Mouse (Mus musculus): ENCODE results near the gene Strbp. TPM values are rescaled to one million over a fixed set of nuclear protein-coding genes. Genes with fewer than 3 reads are reported as not detected.

The Strbp gene
- total RNA-seq, 2 experiments from 2014 or later, result 174 to 175 TPM

- H3K4me3 ChIP-seq, result no peak overlapping the region
- H3K27ac ChIP-seq, result no peak overlapping the region
- DNase-seq (ENCODE audit: low spot score in 2 of 2), result no peak
- TF ChIP-seq CTCF (conservative IDR thresholded peaks at IDR 0.05), result no peak
Observed at GRCm38 (mm10) chr2:37682197-37682811, 21.4 kb downstream of the Strbp start.

- Histone ChIP-seq H3K4me3 (no peak overlapping the region), H3K27ac (no peak overlapping the region)
- TF ChIP-seq CTCF (conservative IDR thresholded peaks at IDR 0.05), result no peak
- no peak for DNase-seq (ENCODE audit: low spot score in 2 of 2)
Observed at GRCm38 (mm10) chr2:37651086-37651485, 52.6 kb downstream of the Strbp start.

DNA sequence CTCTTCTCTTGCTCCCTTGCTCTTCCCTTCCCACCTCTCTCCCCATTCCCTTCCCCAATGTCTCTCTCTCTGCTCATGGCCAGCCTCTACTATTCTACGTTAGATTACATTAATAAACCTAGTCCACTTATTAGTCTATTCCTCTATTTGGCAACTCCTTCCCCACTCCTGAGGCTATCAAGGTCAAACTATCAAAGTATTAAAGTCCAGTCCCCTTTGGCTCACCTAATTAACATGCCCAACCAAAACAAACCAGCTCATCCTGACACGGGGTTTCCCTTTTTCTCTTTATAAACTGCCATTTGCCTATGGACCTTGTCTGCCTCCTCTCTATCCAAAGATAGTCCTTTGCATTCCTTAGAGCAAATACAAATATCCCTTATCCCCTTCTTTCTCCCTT, 54.1 kb downstream of the Strbp start:
- Histone ChIP-seq H3K4me3 (no peak overlapping the region), H3K27ac (no peak overlapping the region)
- no peak for TF ChIP-seq CTCF (conservative IDR thresholded peaks at IDR 0.05)
- DNase-seq (ENCODE audit: low spot score in 2 of 2), result no peak

GRCm38 (mm10) chr2:37648966-37649365, 54.7 kb downstream of the Strbp start:
- no peak for DNase-seq (ENCODE audit: low spot score in 2 of 2)
- no peak overlapping the region for H3K27ac ChIP-seq
- H3K4me3 ChIP-seq, result no peak overlapping the region
- TF ChIP-seq CTCF (conservative IDR thresholded peaks at IDR 0.05), result no peak

GRCm38 (mm10) chr2:37623343-37623742, 80.3 kb downstream of the Strbp start:
- no peak for TF ChIP-seq CTCF (conservative IDR thresholded peaks at IDR 0.05)
- DNase-seq (ENCODE audit: low spot score in 2 of 2), result no peak
- H3K4me3 ChIP-seq, result no peak overlapping the region
- no peak overlapping the region for H3K27ac ChIP-seq

GRCm38 (mm10) chr2:37587919-37588318, 115.7 kb downstream of the Strbp start:
- Histone ChIP-seq H3K27ac (no peak overlapping the region), H3K4me3 (no peak overlapping the region)
- no peak for DNase-seq (ENCODE audit: low spot score in 2 of 2)
- no peak for TF ChIP-seq CTCF (conservative IDR thresholded peaks at IDR 0.05)

GRCm38 (mm10) chr2:37578185-37578584, 125.5 kb downstream of the Strbp start:
- Histone ChIP-seq H3K4me3 (no peak overlapping the region), H3K27ac (peak overlapping the region; percentile 23; the same call in 1 of the 2 replicates)
- DNase-seq (ENCODE audit: low spot score in 2 of 2), result no peak
- no peak for TF ChIP-seq CTCF (conservative IDR thresholded peaks at IDR 0.05)

GRCm38 (mm10) chr2:37576661-37577060, 127.0 kb downstream of the Strbp start:
- TF ChIP-seq CTCF (conservative IDR thresholded peaks at IDR 0.05), result 0 out of 2 replicates have a peak, but pooled peaks have one; percentile 3
- Histone ChIP-seq H3K4me3 (no peak overlapping the region), H3K27ac (peak overlapping the region; percentile 52)
- peak in 1 of 2 experiments; percentile 32 for DNase-seq (ENCODE audit: low spot score in 2 of 2)

DNA sequence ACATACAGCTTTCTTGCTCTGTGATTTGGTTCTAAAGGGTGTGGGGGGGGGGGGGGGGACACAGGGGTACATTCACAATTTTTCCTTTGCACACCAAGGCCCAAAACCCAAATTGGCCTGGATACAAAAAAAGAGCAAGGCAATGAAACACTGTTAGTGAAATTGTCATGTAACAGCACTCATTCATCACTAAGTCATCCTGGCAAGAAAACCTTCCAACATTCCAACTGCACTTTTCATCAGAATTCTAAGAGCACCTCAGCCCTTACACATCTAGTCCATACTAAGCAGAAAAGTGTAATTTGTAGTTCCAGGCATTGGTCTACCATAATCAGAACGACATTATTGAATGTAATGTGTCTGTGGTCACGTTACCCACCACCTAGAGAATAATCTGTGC, 131.5 kb downstream of the Strbp start:
- TF ChIP-seq CTCF (conservative IDR thresholded peaks at IDR 0.05), result no peak
- Histone ChIP-seq H3K27ac (no peak overlapping the region), H3K4me3 (no peak overlapping the region)
- DNase-seq (ENCODE audit: low spot score in 2 of 2), result no peak

DNA sequence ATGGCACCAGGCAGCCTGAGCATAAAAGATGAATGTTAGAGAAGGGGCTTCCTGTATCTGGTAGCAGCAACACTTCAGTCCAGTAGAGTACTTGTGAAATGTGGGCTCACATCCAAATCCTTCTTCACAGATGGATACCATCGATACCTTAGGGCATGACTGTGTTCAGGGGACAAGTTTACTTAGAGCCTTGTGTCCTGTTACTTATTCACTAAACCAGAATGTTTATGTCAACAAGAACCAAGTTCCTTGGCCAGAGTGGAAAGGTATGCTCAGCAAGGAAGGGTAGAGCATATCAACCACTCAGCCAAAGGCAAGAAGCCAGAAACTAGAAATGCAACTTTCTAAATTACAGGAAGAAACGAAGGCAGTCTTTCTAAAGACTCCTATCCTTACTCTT, 133.0 kb downstream of the Strbp start:
- H3K4me3 ChIP-seq, result no peak overlapping the region
- no peak for DNase-seq (ENCODE audit: low spot score in 2 of 2)
- H3K27ac ChIP-seq, result no peak overlapping the region
- TF ChIP-seq CTCF (conservative IDR thresholded peaks at IDR 0.05), result no peak

- Histone ChIP-seq H3K4me3 (no peak overlapping the region), H3K27ac (peak overlapping the region; percentile 43; the same call in 1 of the 2 replicates)
- DNase-seq (ENCODE audit: low spot score in 2 of 2), result no peak
- no peak for TF ChIP-seq CTCF (conservative IDR thresholded peaks at IDR 0.05)
Observed at GRCm38 (mm10) chr2:37569888-37570287, 133.8 kb downstream of the Strbp start.

DNA sequence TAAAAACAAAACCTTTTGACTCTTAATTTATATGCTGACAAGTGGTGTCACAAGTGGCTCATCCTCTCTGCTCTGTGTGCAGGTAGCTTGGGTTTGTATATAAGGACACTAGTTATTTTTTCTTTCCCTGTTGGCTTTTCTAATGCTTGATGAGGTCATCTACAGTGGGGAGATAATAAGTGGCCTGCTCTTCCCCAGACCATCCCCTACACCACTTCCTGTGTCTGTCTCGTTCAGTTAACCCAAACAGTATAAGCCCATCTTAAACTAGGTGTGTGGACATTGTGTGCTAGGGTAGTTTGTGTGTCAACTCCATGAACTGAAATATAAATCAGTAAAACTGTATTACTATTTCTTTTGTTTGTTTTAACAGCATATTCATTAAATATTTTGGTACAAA, 137.6 kb downstream of the Strbp start:
- TF ChIP-seq CTCF (conservative IDR thresholded peaks at IDR 0.05), result no peak
- no peak overlapping the region for H3K4me3 ChIP-seq
- DNase-seq (ENCODE audit: low spot score in 2 of 2), result no peak
- no peak overlapping the region for H3K27ac ChIP-seq

DNA sequence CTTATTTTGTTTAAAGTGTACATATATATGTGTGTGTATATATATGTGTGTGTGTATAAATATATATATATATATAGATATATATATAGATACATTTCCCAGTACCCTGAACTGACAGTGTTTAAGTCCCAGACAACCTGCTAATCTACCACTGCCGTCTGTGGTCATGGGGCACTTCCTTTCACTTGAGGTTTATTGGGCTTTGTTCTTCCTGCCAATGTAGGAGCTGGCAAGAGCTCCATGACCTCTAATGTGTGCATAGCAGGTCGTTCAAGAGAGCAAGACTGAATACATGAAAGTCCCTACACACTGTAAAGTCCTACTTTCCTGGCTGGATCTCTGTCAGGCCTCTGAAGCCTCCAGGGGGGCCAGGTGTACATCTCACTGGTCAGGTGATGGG, 138.1 kb downstream of the Strbp start:
- Histone ChIP-seq H3K27ac (no peak overlapping the region), H3K4me3 (no peak overlapping the region)
- no peak for TF ChIP-seq CTCF (conservative IDR thresholded peaks at IDR 0.05)
- DNase-seq (ENCODE audit: low spot score in 2 of 2), result no peak

GRCm38 (mm10) chr2:37556366-37556765, 147.3 kb downstream of the Strbp start:
- no peak for DNase-seq (ENCODE audit: low spot score in 2 of 2)
- H3K4me3 ChIP-seq, result no peak overlapping the region
- 0 out of 2 replicates have a peak overlapping the region, but pooled peaks have one; percentile 5 for H3K27ac ChIP-seq
- no peak for TF ChIP-seq CTCF (conservative IDR thresholded peaks at IDR 0.05)

Data from layer of hippocampus, adult 2 months (tissue).